Mouse (Mus musculus) heart, postnatal 25 days (tissue): ENCODE measurements at regions not wholly inside any gene's neighbourhood (a gene's known extent, or its start where the extent isn't known, plus 50 kb on each side); places are given as distances from the start of the nearest gene placed in this dataset.

Source experiments
- DNase-seq: peaks from one replicate; pipeline ENCODE4 v3.0.0; 2022; ENCODE audit warnings: low spot score
- intact Hi-C: fragments of 180-260 bp; cut with DNase I; formaldehyde crosslinking; loops from one replicate; pipeline ENCODE4 v1.15.1; 2025

GRCm38 (mm10) chr17:79489306-79489705, 122.4 kb upstream of the Rmdn2 start:
- intact Hi-C loops: no loop called here
- no peak for DNase-seq

GRCm38 (mm10) chr17:79497629-79498028, 114.0 kb upstream of the Rmdn2 start:
- no peak for DNase-seq
- intact Hi-C loops: no loop called here

GRCm38 (mm10) chr17:79498321-79498720, 113.3 kb upstream of the Rmdn2 start:
- no peak for DNase-seq
- intact Hi-C loops: no loop called here

GRCm38 (mm10) chr17:79501031-79501474, 110.6 kb upstream of the Rmdn2 start:
- intact Hi-C loops: no loop called here
- no peak for DNase-seq

GRCm38 (mm10) chr17:79501926-79502325, 109.7 kb upstream of the Rmdn2 start:
- intact Hi-C loops: no loop called here
- DNase-seq: no peak

GRCm38 (mm10) chr17:79503037-79503436, 108.6 kb upstream of the Rmdn2 start:
- DNase-seq: no peak
- intact Hi-C loops: no loop called here

- intact Hi-C loops: no loop called here
- DNase-seq: no peak
These were observed 107.5 kb upstream of the Rmdn2 start for GRCm38 (mm10) chr17:79504209-79504608.

- no peak for DNase-seq
- intact Hi-C loops: no loop called here
These were observed 106.1 kb upstream of the Rmdn2 start for GRCm38 (mm10) chr17:79505565-79505964.

GRCm38 (mm10) chr17:79509281-79509680, 102.4 kb upstream of the Rmdn2 start:
- peak; percentile 16 for DNase-seq
- intact Hi-C loops: no loop called here

GRCm38 (mm10) chr17:79509957-79510710, 101.5 kb upstream of the Rmdn2 start:
- intact Hi-C loops: no loop called here

GRCm38 (mm10) chr17:79511218-79511617, 100.4 kb upstream of the Rmdn2 start:
- intact Hi-C loops: no loop called here
- no peak for DNase-seq

More at GRCm38 (mm10) chr17:79509957-79510710, 101.5 kb upstream of the Rmdn2 start:
- DNase-seq: no peak

- no peak for DNase-seq
- intact Hi-C loops: no loop called here
These were observed 97.6 kb upstream of the Rmdn2 start for GRCm38 (mm10) chr17:79514076-79514475.

- intact Hi-C loops: loop anchor here (2.0 to 5.0 kb wide), 2 partner anchors 49 to 405 kb away; no protein-coding TSS in a partner anchor
- no peak for DNase-seq
These were observed 93.5 kb upstream of the Rmdn2 start for GRCm38 (mm10) chr17:79518185-79518584.

- no peak for DNase-seq
- intact Hi-C loops: loop anchor here (2.0 to 5.0 kb wide), 2 partner anchors 49 to 406 kb away; no protein-coding TSS in a partner anchor
These were observed 93.0 kb upstream of the Rmdn2 start for GRCm38 (mm10) chr17:79518696-79519095.

GRCm38 (mm10) chr17:79519356-79519755, 92.3 kb upstream of the Rmdn2 start:
- intact Hi-C loops: loop anchor here (2.0 to 5.0 kb wide), 2 partner anchors 48 to 407 kb away; no protein-coding TSS in a partner anchor
- no peak for DNase-seq

- intact Hi-C loops: no loop called here
- DNase-seq: no peak
These were observed 91.4 kb upstream of the Rmdn2 start for GRCm38 (mm10) chr17:79520283-79520682.

- intact Hi-C loops: no loop called here
- no peak for DNase-seq
These were observed 90.0 kb upstream of the Rmdn2 start for GRCm38 (mm10) chr17:79521691-79522090.

- intact Hi-C loops: no loop called here
- DNase-seq: no peak
These were observed 88.4 kb upstream of the Rmdn2 start for GRCm38 (mm10) chr17:79523230-79523629.

- intact Hi-C loops: no loop called here
- DNase-seq: no peak
These were observed 84.3 kb upstream of the Rmdn2 start for GRCm38 (mm10) chr17:79527391-79527790.

GRCm38 (mm10) chr17:79536549-79536948, 75.1 kb upstream of the Rmdn2 start:
- intact Hi-C loops: no loop called here
- no peak for DNase-seq

GRCm38 (mm10) chr17:79538789-79539188, 72.9 kb upstream of the Rmdn2 start:
- no peak for DNase-seq
- intact Hi-C loops: no loop called here

GRCm38 (mm10) chr17:79540038-79540437, 71.6 kb upstream of the Rmdn2 start:
- intact Hi-C loops: loop anchor here (5.0 kb wide), 1 partner anchor 188 kb away; no protein-coding TSS in a partner anchor
- no peak for DNase-seq
